21 mouse cellular contexts compared by ENCODE assay signal in genomic region chr10:110841670-110842069, GRCm38 (mm10).
DNase-seq lines count a peak whose midpoint lies in the region; ATAC-seq and TF ChIP-seq lines count a peak whose summit lies in the region.
"Had no signal": no experiment of that assay in that cellular context is flagged by ENCODE, and none has a peak within 500 bp of the region (broad histone marks: within the 10 kb centered on the region; RNA-seq: fewer than 3 reads in every experiment).

No protein-coding gene starts in this region.

- no peaks in the 10 kb centered on the region for H3K9me3 ChIP-seq in kidney, embryonic 14.5 days (ENCODE audit: control insufficient read depth, low read length)
- no peaks in the 10 kb centered on the region for H3K9me3 ChIP-seq in kidney, embryonic 15.5 days (replicated peaks)
- H3K9me3 ChIP-seq in kidney, embryonic 16.5 days (ENCODE audit: low read length) = no peaks in the 10 kb centered on the region
- no peaks in the 10 kb centered on the region for H3K9me3 ChIP-seq in kidney, postnatal 0 days (replicated peaks; ENCODE audit: low read length)
- H3K9me3 ChIP-seq: G1E had no signal

- no peaks in the 10 kb centered on the region for H3K36me3 ChIP-seq in kidney, embryonic 14.5 days (ENCODE audit: control insufficient read depth, insufficient read depth, low read length)
- H3K36me3 ChIP-seq in kidney, embryonic 15.5 days = no peaks in the 10 kb centered on the region
- no peaks in the 10 kb centered on the region for H3K36me3 ChIP-seq in kidney, embryonic 16.5 days (ENCODE audit: insufficient read depth, low read length)
- H3K36me3 ChIP-seq in kidney, postnatal 0 days (ENCODE audit: insufficient read depth, low read length) = no peaks in the 10 kb centered on the region
- H3K36me3 ChIP-seq: G1E had no signal

- WGBS in kidney, embryonic 14.5 days = 65% methylated on average over 3 of the region's 3 CpGs
- WGBS in kidney, embryonic 15.5 days = 57% methylated on average over 3 of the region's 3 CpGs
- WGBS in kidney, embryonic 16.5 days = 56% methylated on average over 3 of the region's 3 CpGs
- WGBS in kidney, postnatal 0 days = 48% methylated on average over 3 of the region's 3 CpGs

- no peak overlapping the region for H3K4me2 ChIP-seq in kidney, embryonic 14.5 days (replicated peaks; ENCODE audit: low read depth, low read length)
- H3K4me2 ChIP-seq in kidney, embryonic 15.5 days = no peak overlapping the region
- H3K4me2 ChIP-seq in kidney, embryonic 16.5 days (replicated peaks; ENCODE audit: low read depth, low read length) = no peak overlapping the region
- no peak overlapping the region for H3K4me2 ChIP-seq in kidney, postnatal 0 days (ENCODE audit: low read length)

- H3K27me3 ChIP-seq in kidney, embryonic 14.5 days (ENCODE audit: control insufficient read depth, insufficient read depth, low read length) = no peaks in the 10 kb centered on the region
- no peaks in the 10 kb centered on the region for H3K27me3 ChIP-seq in kidney, embryonic 15.5 days
- H3K27me3 ChIP-seq in kidney, embryonic 16.5 days (ENCODE audit: insufficient read depth, low read length) = no peaks in the 10 kb centered on the region
- H3K27me3 ChIP-seq in kidney, postnatal 0 days (ENCODE audit: insufficient read depth, low read length) = no peaks in the 10 kb centered on the region

- no peak overlapping the region for H3K9ac ChIP-seq in kidney, embryonic 14.5 days (ENCODE audit: low read depth, low read length)
- no peak overlapping the region for H3K9ac ChIP-seq in kidney, embryonic 15.5 days
- no peak overlapping the region for H3K9ac ChIP-seq in kidney, embryonic 16.5 days (replicated peaks; ENCODE audit: low read length)
- no peak overlapping the region for H3K9ac ChIP-seq in kidney, postnatal 0 days (ENCODE audit: low read depth, low read length)

- no peak overlapping the region for H3K27ac ChIP-seq in kidney, embryonic 14.5 days (ENCODE audit: low read depth, low read length)
- H3K27ac ChIP-seq in kidney, embryonic 15.5 days = 0 out of 2 replicates have a peak overlapping the region, but pooled peaks have one; percentile 3
- peak overlapping the region; percentile 14 for H3K27ac ChIP-seq in kidney, embryonic 16.5 days (ENCODE audit: low read length)
- no peak overlapping the region for H3K27ac ChIP-seq in kidney, postnatal 0 days

- no peak for TF ChIP-seq CTCF in kidney, postnatal 0 days (IDR thresholded peaks at IDR 0.05; ENCODE audit: low read depth)

- H3K4me1 ChIP-seq in kidney, embryonic 14.5 days (ENCODE audit: control insufficient read depth, insufficient read depth, low read length) = no peaks in the 10 kb centered on the region
- H3K4me1 ChIP-seq in kidney, embryonic 15.5 days = no peaks in the 10 kb centered on the region
- no peaks in the 10 kb centered on the region for H3K4me1 ChIP-seq in kidney, embryonic 16.5 days (ENCODE audit: insufficient read depth, low read length)
- H3K4me1 ChIP-seq in kidney, postnatal 0 days (replicated peaks; ENCODE audit: insufficient read depth, low read length) = no peaks in the 10 kb centered on the region

- no peak overlapping the region for H3K4me3 ChIP-seq in kidney, embryonic 14.5 days (ENCODE audit: low read length)
- no peak overlapping the region for H3K4me3 ChIP-seq in kidney, embryonic 15.5 days (replicated peaks)
- H3K4me3 ChIP-seq in kidney, embryonic 16.5 days (ENCODE audit: low read length) = no peak overlapping the region
- H3K4me3 ChIP-seq in kidney, postnatal 0 days (replicated peaks; ENCODE audit: low read depth, low read length) = no peak overlapping the region

- DNase-seq in kidney, adult 11 months = no peak
- DNase-seq in kidney, postnatal 4 days = no peak
- DNase-seq in kidney, postnatal 25 days = no peak
- DNase-seq in kidney, postnatal 0 days (ENCODE audit: low spot score) = peak; percentile 7
- no peak for DNase-seq in kidney, postnatal 10 days
- DNase-seq: adrenal gland, adult 2 months; adrenal gland, adult 8-10 months; adrenal gland, postnatal 10 days; adrenal gland, postnatal 14 days; adrenal gland, postnatal 25 days; adrenal gland, postnatal 36 days; B cell, adult 2 months; cerebellum, adult 11 months; cerebellum, adult 11-12 months had no signal

- peak; percentile 79 for ATAC-seq in kidney, embryonic 14.5 days (ENCODE audit: low FRiP score, low TSS enrichment)
- peak; percentile 43 for ATAC-seq in kidney, embryonic 15.5 days (replicated peaks; ENCODE audit: low FRiP score)
- peak; percentile 80; the same call in 1 of the 2 replicates for ATAC-seq in kidney, embryonic 16.5 days (ENCODE audit: low FRiP score, low TSS enrichment)
- 0 out of 2 replicates have a peak, but pooled peaks have one; percentile 7 for ATAC-seq in kidney, postnatal 0 days (replicated peaks; ENCODE audit: low FRiP score, low read depth)
- ATAC-seq: activated CD4-positive, CD25-positive, alpha-beta regulatory T cell, adult 4 months; CD4-positive, CD25-positive, alpha-beta regulatory T cell, adult 4 months; Patski had no signal

Comparison
In these comparisons a context has a peak if more than half of its experiments do, and no peak if none do; other contexts are left out.
1. H3K27ac ChIP-seq: peak in kidney, embryonic 15.5 days (single experiment) and kidney, embryonic 16.5 days (single experiment); none in kidney, embryonic 14.5 days (single experiment) and kidney, postnatal 0 days (single experiment).
2. ATAC-seq: peak in every context shown above with its lines; median percentile 80 in kidney, embryonic 16.5 days; 79 in kidney, embryonic 14.5 days; 43 in kidney, embryonic 15.5 days; 7 in kidney, postnatal 0 days.